23 mouse cellular contexts compared by ENCODE assay signal in genomic region chr13:13830469-13831074, GRCm38 (mm10). TPM values are rescaled to one million over a fixed set of nuclear protein-coding genes. Genes with fewer than 3 reads are reported as not detected.
A peak's percentile ranks its signal among the peaks of the same experiment; 100 is the strongest.
DNase-seq lines count a peak whose midpoint lies in the region; ATAC-seq and TF ChIP-seq lines count a peak whose summit lies in the region.
"Had no signal": no experiment of that assay in that cellular context is flagged by ENCODE, and none has a peak within 500 bp of the region (broad histone marks: within the 10 kb centered on the region; RNA-seq: fewer than 3 reads in every experiment).

No protein-coding gene starts in this region.

- WGBS in forebrain, embryonic 15.5 days, result 55% methylated on average over 4 of the region's 4 CpGs
- 54% methylated on average over 4 of the region's 4 CpGs for WGBS in forebrain, embryonic 10.5 days
- WGBS in midbrain, postnatal 0 days, result 52% methylated on average over 4 of the region's 4 CpGs
- WGBS in midbrain, embryonic 13.5 days, result 60% methylated on average over 4 of the region's 4 CpGs
- WGBS in limb, embryonic 13.5 days, result 18% methylated on average over 4 of the region's 4 CpGs
- whole genome bisulfite sequencing in midbrain, embryonic 16.5 days, result 53% methylated on average over 4 of the region's 4 CpGs

- H3K27me3 ChIP-seq in forebrain, embryonic 15.5 days, result no peaks in the 10 kb centered on the region
- no peaks in the 10 kb centered on the region for H3K27me3 ChIP-seq in forebrain, embryonic 10.5 days (ENCODE audit: poor library complexity, severe bottlenecking)
- H3K27me3 ChIP-seq in midbrain, postnatal 0 days (ENCODE audit: insufficient read depth, low read length), result no peaks in the 10 kb centered on the region
- no peaks in the 10 kb centered on the region for H3K27me3 ChIP-seq in midbrain, embryonic 13.5 days
- no peaks in the 10 kb centered on the region for H3K27me3 ChIP-seq in limb, embryonic 13.5 days
- H3K27me3 ChIP-seq in midbrain, embryonic 16.5 days (ENCODE audit: control insufficient read depth, insufficient read depth, low read depth, low read length), result no peaks in the 10 kb centered on the region
- H3K27me3 ChIP-seq: heart, embryonic 13.5 days; intestine, embryonic 15.5 days had no signal

- H3K9ac ChIP-seq in forebrain, embryonic 15.5 days (replicated peaks), result no peak overlapping the region
- H3K9ac ChIP-seq in midbrain, postnatal 0 days (replicated peaks; ENCODE audit: low read length, poor library complexity, severe bottlenecking), result no peak overlapping the region
- H3K9ac ChIP-seq in midbrain, embryonic 13.5 days (replicated peaks), result no peak overlapping the region
- H3K9ac ChIP-seq in limb, embryonic 13.5 days, result no peak overlapping the region
- no peak overlapping the region for H3K9ac ChIP-seq in midbrain, embryonic 16.5 days (ENCODE audit: low read depth, low read length)
- H3K9ac ChIP-seq: heart, embryonic 13.5 days; intestine, embryonic 15.5 days had no signal

- no peak for ATAC-seq in forebrain, embryonic 15.5 days (replicated peaks)
- ATAC-seq in midbrain, postnatal 0 days (ENCODE audit: low FRiP score), result no peak
- ATAC-seq in midbrain, embryonic 13.5 days, result no peak
- ATAC-seq in limb, embryonic 13.5 days (ENCODE audit: low FRiP score, low read depth), result 0 out of 2 replicates have a peak, but pooled peaks have one; percentile 44
- no peak for ATAC-seq in midbrain, embryonic 16.5 days
- ATAC-seq: intestine, embryonic 15.5 days had no signal

- H3K9me3 ChIP-seq in forebrain, embryonic 15.5 days, result no peaks in the 10 kb centered on the region
- no peaks in the 10 kb centered on the region for H3K9me3 ChIP-seq in forebrain, embryonic 10.5 days
- H3K9me3 ChIP-seq in midbrain, postnatal 0 days (ENCODE audit: low read length), result no peaks in the 10 kb centered on the region
- H3K9me3 ChIP-seq in midbrain, embryonic 13.5 days, result no peaks in the 10 kb centered on the region
- H3K9me3 ChIP-seq in limb, embryonic 13.5 days, result no peaks in the 10 kb centered on the region
- H3K9me3 ChIP-seq in midbrain, embryonic 16.5 days (replicated peaks; ENCODE audit: control insufficient read depth, low read length, poor library complexity, severe bottlenecking), result no peaks in the 10 kb centered on the region
- H3K9me3 ChIP-seq: G1E; heart, embryonic 13.5 days; intestine, embryonic 15.5 days; megakaryocyte, embryonic 14.5 days had no signal

- no peak overlapping the region for H3K4me2 ChIP-seq in forebrain, embryonic 15.5 days (replicated peaks)
- H3K4me2 ChIP-seq in midbrain, postnatal 0 days (ENCODE audit: low read depth, low read length, poor library complexity, severe bottlenecking), result no peak overlapping the region
- no peak overlapping the region for H3K4me2 ChIP-seq in midbrain, embryonic 13.5 days (replicated peaks)
- H3K4me2 ChIP-seq in limb, embryonic 13.5 days (replicated peaks), result no peak overlapping the region
- no peak overlapping the region for H3K4me2 ChIP-seq in midbrain, embryonic 16.5 days (ENCODE audit: low read length)
- H3K4me2 ChIP-seq: heart, embryonic 13.5 days; intestine, embryonic 15.5 days; liver, embryonic 11.5 days had no signal

- no peak for DNase-seq in forebrain, embryonic 10.5 days (ENCODE audit: extremely low spot score, low spot score)
- peak; percentile 5 for DNase-seq in midbrain, postnatal 0 days (ENCODE audit: low spot score)
- no peak for DNase-seq in left cerebral cortex, adult 18-20 months (ENCODE audit: low spot score in 2 of 2)
- DNase-seq: adrenal gland, postnatal 14 days; cerebellum, adult 2 months; cerebellum, postnatal 36 days; gastrocnemius, adult 2 months; heart, postnatal 36 days; kidney, postnatal 4 days; layer of hippocampus, postnatal 36 days; lung, adult 2 months; right cerebral cortex, postnatal 14 days; spleen, adult 18-20 months; thymus, postnatal 36 days had no signal

- H3K27ac ChIP-seq in forebrain, embryonic 15.5 days (replicated peaks), result 0 out of 2 replicates have a peak overlapping the region, but pooled peaks have one; percentile 13
- H3K27ac ChIP-seq in forebrain, embryonic 10.5 days, result no peak overlapping the region
- no peak overlapping the region for H3K27ac ChIP-seq in midbrain, postnatal 0 days (ENCODE audit: low read depth, low read length)
- H3K27ac ChIP-seq in midbrain, embryonic 13.5 days, result no peak overlapping the region
- no peak overlapping the region for H3K27ac ChIP-seq in limb, embryonic 13.5 days
- H3K27ac ChIP-seq in midbrain, embryonic 16.5 days (ENCODE audit: low read length), result no peak overlapping the region
- H3K27ac ChIP-seq: gastrocnemius, adult 2 months; heart, embryonic 13.5 days; intestine, embryonic 15.5 days had no signal

- 0 out of 2 replicates have a peak, but pooled peaks cover 3% of the 10 kb centered on the region for H3K4me1 ChIP-seq in forebrain, embryonic 15.5 days
- no peaks in the 10 kb centered on the region for H3K4me1 ChIP-seq in forebrain, embryonic 10.5 days
- H3K4me1 ChIP-seq in midbrain, postnatal 0 days (ENCODE audit: insufficient read depth, low read length), result no peaks in the 10 kb centered on the region
- no peaks in the 10 kb centered on the region for H3K4me1 ChIP-seq in midbrain, embryonic 13.5 days (replicated peaks)
- 0 out of 2 replicates have a peak, but pooled peaks cover 3% of the 10 kb centered on the region for H3K4me1 ChIP-seq in limb, embryonic 13.5 days
- H3K4me1 ChIP-seq in midbrain, embryonic 16.5 days (ENCODE audit: control insufficient read depth, insufficient read depth, low read length), result no peaks in the 10 kb centered on the region
- H3K4me1 ChIP-seq: heart, embryonic 13.5 days; intestine, embryonic 15.5 days; megakaryocyte, embryonic 14.5 days had no signal

- no peaks in the 10 kb centered on the region for H3K36me3 ChIP-seq in forebrain, embryonic 15.5 days
- no peaks in the 10 kb centered on the region for H3K36me3 ChIP-seq in forebrain, embryonic 10.5 days (replicated peaks)
- no peaks in the 10 kb centered on the region for H3K36me3 ChIP-seq in midbrain, postnatal 0 days (ENCODE audit: insufficient read depth, low read length)
- H3K36me3 ChIP-seq in midbrain, embryonic 13.5 days, result no peaks in the 10 kb centered on the region
- H3K36me3 ChIP-seq in limb, embryonic 13.5 days, result no peaks in the 10 kb centered on the region
- H3K36me3 ChIP-seq in midbrain, embryonic 16.5 days (ENCODE audit: control insufficient read depth, insufficient read depth, low read length), result no peaks in the 10 kb centered on the region
- H3K36me3 ChIP-seq: G1E; heart, embryonic 13.5 days; intestine, embryonic 15.5 days had no signal

- no peak for TF ChIP-seq CTCF in midbrain, postnatal 0 days (IDR thresholded peaks at IDR 0.05)

- no peak overlapping the region for H3K4me3 ChIP-seq in forebrain, embryonic 15.5 days
- H3K4me3 ChIP-seq in forebrain, embryonic 10.5 days, result no peak overlapping the region
- no peak overlapping the region for H3K4me3 ChIP-seq in midbrain, postnatal 0 days (ENCODE audit: low read depth, low read length)
- H3K4me3 ChIP-seq in midbrain, embryonic 13.5 days (replicated peaks), result no peak overlapping the region
- H3K4me3 ChIP-seq in limb, embryonic 13.5 days, result no peak overlapping the region
- no peak overlapping the region for H3K4me3 ChIP-seq in midbrain, embryonic 16.5 days (ENCODE audit: low read depth, low read length)
- H3K4me3 ChIP-seq: gastrocnemius, adult 2 months; heart, embryonic 13.5 days; intestine, embryonic 15.5 days; megakaryocyte, embryonic 14.5 days had no signal

RNA-seq across cellular contexts. Expression of gene Gng4, which starts 46.7 kb away (rescaled TPM):
- polyA plus RNA-seq in forebrain, embryonic 15.5 days (2015; fragmentation: Nextera tagmentation; extraction: Ambion mirVana), result 21.9 and 24.4 TPM in 2 replicates
- 0.14 and 0.54 TPM in 2 replicates for polyA plus RNA-seq in forebrain, embryonic 10.5 days (2016; fragmentation: Nextera tagmentation; extraction: Ambion mirVana)
- total RNA-seq in midbrain, postnatal 0 days (2014; rRNA removed), result 178 and 187 TPM in 2 replicates
- polyA plus RNA-seq in midbrain, postnatal 0 days (2015; fragmentation: Nextera tagmentation; extraction: Ambion mirVana), result 144 and 150 TPM in 2 replicates
- 14.3 and 15.3 TPM in 2 replicates for polyA plus RNA-seq in midbrain, embryonic 13.5 days (2015; fragmentation: Nextera tagmentation; extraction: Ambion mirVana)
- 4.5 and 5.1 TPM in 2 replicates for polyA plus RNA-seq in limb, embryonic 13.5 days (2015; fragmentation: Nextera tagmentation; extraction: Ambion mirVana)
- 10 to 100 TPM; 39.4 to 46.5 TPM for total RNA-seq in left cerebral cortex, adult 18-20 months (2021)
- polyA plus RNA-seq in midbrain, embryonic 16.5 days (2015; fragmentation: Nextera tagmentation; extraction: Ambion mirVana), result 68.8 and 103 TPM in 2 replicates
- polyA plus RNA-seq: G1E; liver, embryonic 11.5 days had no signal
